Mouse (Mus musculus): ENCODE data around the gene Cxcr5. TPM values are rescaled to one million over a fixed set of nuclear protein-coding genes. Genes with fewer than 3 reads are reported as not detected.
"Not testable (repeated sequence)": the region's sequence is repeated elsewhere in the genome, so short reads cannot be mapped to it uniquely, and the experiment has no call there.

Cxcr5 gene
- total RNA-seq, 2 experiments from 2014 or later: not detected

- intact Hi-C loops (cut with DNase I; ENCODE audit: low total_unique reads): no loop called here
- DNase-seq: no peak
Observed at GRCm38 (mm10) chr9:44589095-44589494, 27.4 kb upstream of the Cxcr5 start.

- intact Hi-C loops (cut with DNase I; ENCODE audit: low total_unique reads): no loop called here
- DNase-seq: no peak
Observed at GRCm38 (mm10) chr9:44588605-44589004, 26.9 kb upstream of the Cxcr5 start.

- DNase-seq: no peak
- intact Hi-C loops (cut with DNase I; ENCODE audit: low total_unique reads): no loop called here
Observed at GRCm38 (mm10) chr9:44587262-44588160, 25.8 kb upstream of the Cxcr5 start.

GRCm38 (mm10) chr9:44586640-44587261, 25.1 kb upstream of the Cxcr5 start:
- no peak for DNase-seq
- intact Hi-C loops (cut with DNase I; ENCODE audit: low total_unique reads): no loop called here

DNA sequence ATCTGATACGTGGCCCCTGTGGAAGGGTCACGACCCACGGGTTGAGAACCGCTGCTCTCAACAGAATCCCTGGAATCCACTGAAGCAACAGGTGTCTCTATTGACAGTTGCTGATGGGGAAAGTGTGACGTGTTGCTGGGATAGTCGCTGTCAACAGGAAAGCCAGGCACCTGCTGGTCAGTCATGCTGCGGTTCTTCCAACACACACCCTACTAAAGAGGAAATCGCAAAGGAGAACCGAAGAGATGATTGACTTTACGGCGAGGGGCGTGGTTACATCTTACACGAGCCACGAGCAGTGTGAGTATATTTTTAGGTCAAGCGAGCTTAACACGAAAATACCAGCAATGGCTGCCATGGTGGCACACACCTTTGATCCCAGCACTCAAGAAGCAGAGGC, 20.7 kb upstream of the Cxcr5 start:
- intact Hi-C loops (cut with DNase I; ENCODE audit: low total_unique reads): loop anchor here (5.0 kb wide), 1 partner anchor 55 kb away; no protein-coding TSS in a partner anchor
- no peak for DNase-seq

DNA sequence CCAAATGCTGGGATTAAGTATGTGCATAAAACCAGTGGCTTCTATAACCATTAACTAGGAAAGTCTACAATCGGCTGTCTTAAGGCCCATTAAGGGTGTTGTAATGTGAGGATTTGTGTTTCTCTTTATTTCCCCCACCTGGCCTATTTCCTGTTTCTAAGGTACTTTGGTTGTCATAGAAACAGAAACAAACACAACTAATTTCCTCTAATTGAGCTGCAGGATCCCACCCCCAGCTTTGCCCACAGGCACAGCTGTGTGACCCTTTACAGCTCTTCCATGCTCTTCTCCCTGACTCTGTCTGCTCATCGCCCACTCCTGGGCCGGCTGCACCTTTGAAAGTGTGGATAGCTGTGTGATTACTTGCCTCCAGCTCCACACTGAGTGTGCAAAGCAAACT, 19.7 kb upstream of the Cxcr5 start:
- intact Hi-C loops (cut with DNase I; ENCODE audit: low total_unique reads): loop anchor here (5.0 kb wide), 1 partner anchor 54 kb away; no protein-coding TSS in a partner anchor

DNA sequence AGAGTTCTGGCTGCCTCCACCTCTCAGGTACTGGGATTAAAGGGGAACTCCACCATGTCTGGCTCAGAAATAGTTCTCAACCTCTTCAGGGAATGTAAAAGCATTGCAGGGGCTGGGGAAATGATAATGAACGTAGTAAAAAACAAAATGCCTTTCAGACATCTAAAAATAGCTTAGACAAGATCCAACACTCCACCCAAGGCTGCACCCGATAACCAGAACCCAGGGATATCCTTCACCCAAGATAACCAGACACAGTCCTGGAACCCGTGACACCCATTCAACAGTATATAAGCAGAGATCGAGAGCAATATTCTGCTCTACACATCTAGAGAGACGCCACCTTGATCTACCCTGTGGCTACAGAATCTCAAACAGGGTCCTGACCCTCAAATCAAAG, 18.4 kb upstream of the Cxcr5 start:
- intact Hi-C loops (cut with DNase I; ENCODE audit: low total_unique reads): loop anchor here (5.0 kb wide), 1 partner anchor 53 kb away; no protein-coding TSS in a partner anchor
- no peak for DNase-seq

More for the DNA sequence above, 19.7 kb upstream of the Cxcr5 start:
- no peak for DNase-seq

DNA sequence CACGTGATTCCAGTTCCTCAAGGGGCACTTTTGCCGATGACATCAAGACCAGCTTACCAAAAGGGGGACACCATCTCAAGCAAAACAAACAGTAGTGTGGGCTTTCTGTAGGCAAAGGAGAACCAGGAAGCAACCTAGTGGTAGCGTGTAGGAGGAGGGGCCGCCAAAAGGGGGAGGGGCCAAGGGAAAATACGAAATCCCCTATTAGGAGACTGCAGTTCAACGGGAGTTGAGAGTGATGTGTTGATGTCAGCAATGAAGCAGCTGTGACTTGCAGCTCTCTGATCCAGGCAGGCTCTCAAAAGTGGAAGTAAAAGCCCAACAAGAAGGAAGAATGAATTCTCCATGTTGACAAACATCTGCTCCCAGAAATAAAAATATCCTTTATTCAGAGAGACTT, 17.7 kb upstream of the Cxcr5 start:
- DNase-seq: no peak
- intact Hi-C loops (cut with DNase I; ENCODE audit: low total_unique reads): no loop called here

DNA sequence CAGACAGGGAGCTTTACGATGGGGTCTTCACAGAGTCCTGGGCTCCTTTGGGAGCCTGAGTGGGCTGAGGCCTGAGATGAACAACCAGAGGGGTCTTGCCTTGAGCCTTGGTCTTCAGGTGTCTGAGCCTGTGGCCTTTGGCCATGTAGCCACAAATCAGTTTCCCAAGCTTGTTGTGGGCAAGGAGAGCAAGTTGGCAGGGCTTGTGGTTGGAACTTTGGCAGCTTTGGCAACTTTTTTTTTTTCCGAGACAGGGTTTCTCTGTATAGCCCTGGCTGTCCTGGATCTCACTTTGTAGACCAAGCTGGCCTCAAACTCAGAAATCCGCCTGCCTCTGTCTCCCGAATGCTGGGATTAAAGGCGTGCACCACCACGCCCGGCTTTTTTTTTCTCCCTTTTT, 14.4 kb upstream of the Cxcr5 start:
- DNase-seq; intact Hi-C loops (cut with DNase I; ENCODE audit: low total_unique reads): not testable (repeated sequence)

GRCm38 (mm10) chr9:44575095-44575494, 13.4 kb upstream of the Cxcr5 start:
- intact Hi-C loops (cut with DNase I; ENCODE audit: low total_unique reads): no loop called here
- no peak for DNase-seq

DNA sequence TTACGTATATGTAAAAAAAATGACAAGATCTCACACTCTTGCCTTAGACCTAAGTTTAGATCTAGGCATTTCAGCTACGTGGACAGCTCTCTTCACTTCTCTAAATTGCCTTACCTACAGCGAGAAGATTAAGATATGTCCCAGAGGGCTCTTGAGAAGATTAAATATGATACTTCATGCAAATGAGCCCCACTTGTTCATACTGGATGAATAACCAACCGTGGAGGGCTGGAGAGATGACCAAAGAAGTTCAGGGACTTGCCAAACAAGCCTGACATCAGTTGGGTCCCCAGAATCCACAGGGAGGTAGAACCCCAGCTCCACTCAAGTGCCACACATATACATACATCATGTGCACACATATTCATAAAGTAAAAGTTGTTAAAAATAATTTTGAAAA, 11.6 kb upstream of the Cxcr5 start:
- DNase-seq: no peak
- intact Hi-C loops (cut with DNase I; ENCODE audit: low total_unique reads): no loop called here

DNA sequence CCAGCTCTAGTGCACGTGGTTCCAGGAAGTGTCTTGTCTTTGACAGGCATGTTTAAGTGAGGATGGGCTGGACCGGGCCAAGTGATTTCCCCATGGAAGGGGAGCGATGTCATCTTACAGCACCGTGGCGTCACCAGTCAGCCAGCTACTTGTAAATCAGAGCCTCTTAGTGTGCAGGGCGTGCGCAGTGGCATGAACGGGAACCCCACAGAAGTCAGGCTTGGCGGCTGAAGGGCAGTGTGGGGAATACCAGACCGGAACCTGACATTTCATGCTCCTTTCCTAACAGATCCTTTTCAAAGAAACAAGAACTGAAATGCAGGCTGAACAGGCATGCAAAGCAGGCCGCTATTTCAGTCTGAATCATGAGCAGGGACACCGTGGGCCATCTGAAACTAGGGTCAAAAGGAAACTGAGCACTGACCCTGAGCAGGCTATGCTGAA, 9.3 kb upstream of the Cxcr5 start:
- intact Hi-C loops (cut with DNase I; ENCODE audit: low total_unique reads): no loop called here

DNA sequence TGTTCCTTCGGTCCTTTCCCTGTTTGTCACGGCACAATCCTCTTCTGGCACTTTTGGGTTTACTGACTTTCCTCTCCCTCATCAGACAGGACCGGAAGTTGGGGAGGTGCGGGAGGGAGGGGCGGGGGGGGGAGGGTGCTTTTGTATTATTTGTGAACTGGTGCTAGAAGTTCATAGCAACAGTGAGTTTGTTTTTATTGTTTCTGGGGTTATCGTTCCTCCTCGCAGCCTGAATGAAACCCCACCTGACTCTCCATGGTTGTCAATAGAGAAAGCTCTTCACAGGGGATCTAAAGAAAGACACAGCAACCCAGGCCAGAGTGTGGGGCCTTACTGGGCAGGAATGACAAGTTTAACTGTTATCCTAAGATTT, 6.4 kb upstream of the Cxcr5 start:
- intact Hi-C loops (cut with DNase I; ENCODE audit: low total_unique reads): no loop called here
- DNase-seq: no peak

More for the DNA sequence above, 9.3 kb upstream of the Cxcr5 start:
- no peak for DNase-seq

- intact Hi-C loops (cut with DNase I; ENCODE audit: low total_unique reads): no loop called here
- no peak for DNase-seq
Observed at GRCm38 (mm10) chr9:44567338-44568082, 5.8 kb upstream of the Cxcr5 start.

GRCm38 (mm10) chr9:44565367-44565766, 3.7 kb upstream of the Cxcr5 start:
- intact Hi-C loops (cut with DNase I; ENCODE audit: low total_unique reads): no loop called here

DNA sequence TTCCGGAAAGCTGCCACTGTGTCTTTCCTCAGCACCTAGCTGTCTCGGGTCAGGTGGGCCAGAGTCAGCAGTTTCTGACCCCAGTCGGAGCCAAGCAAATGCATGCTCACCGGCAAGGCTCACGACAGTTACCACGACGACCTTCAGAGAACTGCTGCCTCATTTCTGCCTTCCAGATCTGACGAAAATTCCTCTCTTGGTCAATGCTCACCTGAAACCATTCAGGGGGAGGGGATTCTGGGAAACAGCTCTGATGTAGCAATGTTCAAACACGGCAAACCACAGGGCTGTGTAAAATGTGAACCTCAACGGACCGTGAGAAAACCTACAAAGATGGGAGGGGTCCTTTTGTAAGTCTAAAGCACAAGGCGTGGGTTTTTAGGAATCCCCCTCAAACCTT, 1.3 kb upstream of the Cxcr5 start:
- intact Hi-C loops (cut with DNase I; ENCODE audit: low total_unique reads): no loop called here
- DNase-seq: no peak

More at GRCm38 (mm10) chr9:44565367-44565766, 3.7 kb upstream of the Cxcr5 start:
- no peak for DNase-seq

- peak; percentile 50 for DNase-seq
- intact Hi-C loops (cut with DNase I; ENCODE audit: low total_unique reads): no loop called here
Observed at GRCm38 (mm10) chr9:44552161-44552560, 9.5 kb downstream of the Cxcr5 start.

- DNase-seq: no peak
- intact Hi-C loops (cut with DNase I; ENCODE audit: low total_unique reads): no loop called here
Observed at GRCm38 (mm10) chr9:44551138-44551537, 10.5 kb downstream of the Cxcr5 start.

DNA sequence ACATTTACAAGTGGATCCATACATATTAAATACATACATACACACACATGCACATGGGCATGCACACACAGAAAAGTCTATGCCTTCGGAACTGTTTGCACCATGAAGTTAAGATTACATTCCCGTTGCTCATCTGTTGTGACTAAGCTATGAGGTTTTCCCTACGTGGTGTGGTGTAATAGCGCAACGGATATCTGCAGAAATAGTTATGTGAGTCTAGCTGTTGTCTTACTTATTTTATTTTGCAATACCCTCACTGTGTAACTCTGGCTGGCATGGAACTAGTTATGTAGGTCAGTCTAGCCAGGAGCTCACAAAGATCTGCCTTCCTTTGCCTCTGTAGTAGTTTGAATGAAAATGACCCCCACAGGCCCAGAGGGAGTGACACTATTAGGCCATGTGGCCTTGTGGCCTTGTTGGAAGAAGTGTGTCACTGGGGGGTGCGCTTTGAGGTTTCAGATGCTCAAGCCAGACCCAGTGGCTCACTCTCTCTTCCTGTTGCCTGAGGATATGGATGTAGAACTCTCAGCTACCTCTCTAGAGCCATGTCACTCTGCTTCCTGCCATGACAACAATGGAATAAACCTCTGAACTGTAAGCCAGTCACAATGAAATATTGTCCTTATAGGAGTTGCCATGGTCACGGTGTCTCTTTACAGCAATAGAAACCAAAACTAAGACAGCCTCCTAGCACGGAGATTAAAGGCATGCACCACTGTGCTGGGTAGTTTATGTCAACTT, 13.1 kb downstream of the Cxcr5 start:
- DNase-seq: no peak
- intact Hi-C loops (cut with DNase I; ENCODE audit: low total_unique reads): no loop called here

Data from gastrocnemius, postnatal 14 days (tissue).